ENCODE assay signal across 10 mouse cellular contexts in the genomic region with DNA sequence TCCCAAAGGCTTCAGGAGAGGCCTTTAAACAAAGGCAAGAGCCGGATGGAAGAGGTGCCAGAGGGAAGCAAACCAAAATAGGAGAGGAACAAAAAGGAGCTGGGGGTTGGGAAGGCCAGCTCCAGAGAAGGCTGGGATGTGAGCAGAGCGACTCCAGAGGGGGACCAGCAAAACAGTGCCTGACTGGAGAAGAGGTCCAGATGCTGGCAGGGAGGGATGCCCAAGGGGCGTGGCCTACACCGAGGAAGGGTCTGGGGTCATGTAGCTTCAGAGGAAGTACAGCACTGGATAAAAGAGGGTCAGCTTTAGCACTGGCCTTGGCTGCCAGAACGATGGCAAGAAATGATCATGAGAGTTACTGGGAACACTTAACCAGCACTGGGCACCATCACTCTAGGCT. TPM values are rescaled to one million over a fixed set of nuclear protein-coding genes. Genes with fewer than 3 reads are reported as not detected.
DNase-seq lines count a peak whose midpoint lies in the region; ATAC-seq and TF ChIP-seq lines count a peak whose summit lies in the region.
"Had no signal": no experiment of that assay in that cellular context is flagged by ENCODE, and none has a peak within 500 bp of the region (broad histone marks: within the 10 kb centered on the region; RNA-seq: fewer than 3 reads in every experiment).

No protein-coding gene starts in this region.

- no peak for TF ChIP-seq POLR2A in brain, embryonic 14.5 days (IDR thresholded peaks at IDR 0.05; ENCODE audit: borderline replicate concordance, extremely low read depth, insufficient read depth, insufficient read length, poor library complexity, severe bottlenecking)

- H3K9me3 ChIP-seq in hindbrain, embryonic 12.5 days (replicated peaks), result no peaks in the 10 kb centered on the region
- H3K9me3 ChIP-seq in hindbrain, embryonic 14.5 days (ENCODE audit: control insufficient read depth, low read length), result no peaks in the 10 kb centered on the region
- H3K9me3 ChIP-seq in forebrain, embryonic 16.5 days (ENCODE audit: control insufficient read depth, low read length), result no peaks in the 10 kb centered on the region
- H3K9me3 ChIP-seq in limb, embryonic 11.5 days (ENCODE audit: control insufficient read depth, low read length), result no peaks in the 10 kb centered on the region

- peaks cover 33% of the 10 kb centered on the region for H3K27me3 ChIP-seq in hindbrain, embryonic 12.5 days
- H3K27me3 ChIP-seq in hindbrain, embryonic 14.5 days (ENCODE audit: control insufficient read depth, insufficient read depth, low read length), result no peaks in the 10 kb centered on the region
- no peaks in the 10 kb centered on the region for H3K27me3 ChIP-seq in forebrain, embryonic 16.5 days (replicated peaks; ENCODE audit: control insufficient read depth, insufficient read depth, low read length)
- H3K27me3 ChIP-seq in limb, embryonic 11.5 days (ENCODE audit: control insufficient read depth, insufficient read depth, low read length), result 0 out of 2 replicates have a peak, but pooled peaks cover 2% of the 10 kb centered on the region

- TF ChIP-seq CTCF in brain, embryonic 14.5 days (IDR thresholded peaks at IDR 0.05; ENCODE audit: borderline replicate concordance, extremely low read depth, insufficient read depth, insufficient read length), result no peak

- H3K4me2 ChIP-seq in hindbrain, embryonic 12.5 days (replicated peaks), result no peak overlapping the region
- no peak overlapping the region for H3K4me2 ChIP-seq in hindbrain, embryonic 14.5 days (replicated peaks)
- H3K4me2 ChIP-seq in forebrain, embryonic 16.5 days (ENCODE audit: low read length), result no peak overlapping the region
- H3K4me2 ChIP-seq in limb, embryonic 11.5 days (ENCODE audit: low read depth, severe bottlenecking), result no peak overlapping the region

- 19% methylated on average over 5 of the region's 5 CpGs for WGBS in hindbrain, embryonic 12.5 days
- 29% methylated on average over 5 of the region's 5 CpGs for WGBS in hindbrain, embryonic 14.5 days
- WGBS in forebrain, embryonic 16.5 days, result 31% methylated on average over 5 of the region's 5 CpGs
- 18% methylated on average over 5 of the region's 5 CpGs for WGBS in limb, embryonic 11.5 days

- H3K4me1 ChIP-seq in hindbrain, embryonic 12.5 days, result peaks cover 37% of the 10 kb centered on the region
- H3K4me1 ChIP-seq in hindbrain, embryonic 14.5 days (replicated peaks; ENCODE audit: control insufficient read depth, insufficient read depth, low read length), result peaks cover 13% of the 10 kb centered on the region
- H3K4me1 ChIP-seq in forebrain, embryonic 16.5 days (replicated peaks; ENCODE audit: control insufficient read depth, insufficient read depth, low read length), result peaks cover 30% of the 10 kb centered on the region
- peaks cover 40% of the 10 kb centered on the region for H3K4me1 ChIP-seq in limb, embryonic 11.5 days (ENCODE audit: control insufficient read depth, insufficient read depth, low read length)

- ATAC-seq in hindbrain, embryonic 12.5 days (ENCODE audit: low FRiP score), result no peak
- ATAC-seq in hindbrain, embryonic 14.5 days (ENCODE audit: low FRiP score), result no peak
- peak; percentile 7; the same call in 1 of the 2 replicates for ATAC-seq in forebrain, embryonic 16.5 days
- peak; percentile 50; the same call in 1 of the 2 replicates for ATAC-seq in limb, embryonic 11.5 days (ENCODE audit: insufficient number of reproducible peaks, low FRiP score, low TSS enrichment, low read depth)
- ATAC-seq in megakaryocyte-erythroid progenitor cell, adult 5-6 weeks (replicated peaks; ENCODE audit: low FRiP score, low TSS enrichment, poor library complexity, severe bottlenecking), result no peak
- no peak for ATAC-seq in megakaryocyte progenitor cell, adult 5-6 weeks (replicated peaks; ENCODE audit: poor library complexity)

- peak overlapping the region; percentile 62 for H3K27ac ChIP-seq in hindbrain, embryonic 12.5 days
- H3K27ac ChIP-seq in hindbrain, embryonic 14.5 days, result no peak overlapping the region
- no peak overlapping the region for H3K27ac ChIP-seq in forebrain, embryonic 16.5 days (ENCODE audit: low read length)
- H3K27ac ChIP-seq in limb, embryonic 11.5 days (replicated peaks; ENCODE audit: low read depth, low read length), result no peak overlapping the region
- H3K27ac ChIP-seq: macrophage had no signal

- no peaks in the 10 kb centered on the region for H3K36me3 ChIP-seq in hindbrain, embryonic 12.5 days
- no peaks in the 10 kb centered on the region for H3K36me3 ChIP-seq in hindbrain, embryonic 14.5 days (replicated peaks; ENCODE audit: control insufficient read depth, insufficient read depth)
- H3K36me3 ChIP-seq in forebrain, embryonic 16.5 days (ENCODE audit: control insufficient read depth, insufficient read depth), result no peaks in the 10 kb centered on the region
- no peaks in the 10 kb centered on the region for H3K36me3 ChIP-seq in limb, embryonic 11.5 days (ENCODE audit: control insufficient read depth, insufficient read depth, low read length)

- no peak for DNase-seq in hindbrain, embryonic 14.5 days (ENCODE audit: low spot score)
- DNase-seq in brain, embryonic 14.5 days (ENCODE audit: low read depth), result peak; percentile 47
- peak; percentile 44 for DNase-seq in limb, embryonic 11.5 days (ENCODE audit: low spot score)
- no peak for DNase-seq in B cell, adult 2 months

- no peak overlapping the region for H3K4me3 ChIP-seq in hindbrain, embryonic 12.5 days
- no peak overlapping the region for H3K4me3 ChIP-seq in hindbrain, embryonic 14.5 days (replicated peaks; ENCODE audit: low read length)
- no peak overlapping the region for H3K4me3 ChIP-seq in forebrain, embryonic 16.5 days (replicated peaks; ENCODE audit: low read length)
- no peak overlapping the region for H3K4me3 ChIP-seq in limb, embryonic 11.5 days (ENCODE audit: low read depth, low read length)

- H3K9ac ChIP-seq in hindbrain, embryonic 12.5 days, result 0 out of 2 replicates have a peak overlapping the region, but pooled peaks have one; percentile 13
- H3K9ac ChIP-seq in hindbrain, embryonic 14.5 days, result no peak overlapping the region
- no peak overlapping the region; the same call in 1 of the 2 replicates for H3K9ac ChIP-seq in forebrain, embryonic 16.5 days (replicated peaks; ENCODE audit: low read depth, low read length)
- no peak overlapping the region for H3K9ac ChIP-seq in limb, embryonic 11.5 days (ENCODE audit: low read length)

RNA-seq across cellular contexts. Expression of a gene that starts 8.4 kb away (rescaled TPM):
- 4.9 and 5.1 TPM in 2 replicates for polyA plus RNA-seq in hindbrain, embryonic 12.5 days (2016; fragmentation: Nextera tagmentation; extraction: Ambion mirVana)
- polyA plus RNA-seq in hindbrain, embryonic 14.5 days (2014; fragmentation: Nextera tagmentation; extraction: Ambion mirVana), result 9.9 and 10.2 TPM in 2 replicates
- 20.2 and 24.8 TPM in 2 replicates for polyA plus RNA-seq in brain, embryonic 14.5 days (2012; rRNA removed)
- polyA plus RNA-seq in forebrain, embryonic 16.5 days (2015; fragmentation: Nextera tagmentation; extraction: Ambion mirVana), result 8.1 and 8.4 TPM in 2 replicates
- 1.3 and 1.4 TPM in 2 replicates for polyA plus RNA-seq in limb, embryonic 11.5 days (2014; fragmentation: Nextera tagmentation; extraction: Ambion mirVana)
- not detected in 2 replicates for total RNA-seq in megakaryocyte-erythroid progenitor cell, adult 5-6 weeks (2014; fragmentation: Nextera tagmentation)
- total RNA-seq in megakaryocyte-erythroid progenitor cell, adult 5-6 weeks (2017), result not detected in 2 replicates
- total RNA-seq in megakaryocyte progenitor cell, adult 5-6 weeks (2015), result 0.02 TPM in 1 of 2 replicates, not detected in the other
- total RNA-seq in megakaryocyte progenitor cell, adult 5-6 weeks (2017), result 0.17 and 1.4 TPM in 2 replicates
- total RNA-seq: MEL had no signal

RNA-seq across cellular contexts. Expression of a gene that starts 55.8 kb away (rescaled TPM):
- 1.3 and 1.9 TPM in 2 replicates for polyA plus RNA-seq in hindbrain, embryonic 12.5 days (2016; fragmentation: Nextera tagmentation; extraction: Ambion mirVana)
- polyA plus RNA-seq in hindbrain, embryonic 14.5 days (2014; fragmentation: Nextera tagmentation; extraction: Ambion mirVana), result 1.1 and 1.3 TPM in 2 replicates
- 1.4 and 2.4 TPM in 2 replicates for polyA plus RNA-seq in brain, embryonic 14.5 days (2012; rRNA removed)
- 0.29 and 0.30 TPM in 2 replicates for polyA plus RNA-seq in forebrain, embryonic 16.5 days (2015; fragmentation: Nextera tagmentation; extraction: Ambion mirVana)
- polyA plus RNA-seq in limb, embryonic 11.5 days (2014; fragmentation: Nextera tagmentation; extraction: Ambion mirVana), result 4.4 and 4.6 TPM in 2 replicates
- total RNA-seq in megakaryocyte-erythroid progenitor cell, adult 5-6 weeks (2014; fragmentation: Nextera tagmentation), result not detected in 2 replicates
- total RNA-seq in megakaryocyte-erythroid progenitor cell, adult 5-6 weeks (2017), result not detected in 2 replicates
- not detected in 2 replicates for total RNA-seq in megakaryocyte progenitor cell, adult 5-6 weeks (2015)
- total RNA-seq in megakaryocyte progenitor cell, adult 5-6 weeks (2017), result not detected in 2 replicates

Comparison
In these comparisons a context has a peak if more than half of its experiments do, and no peak if none do; other contexts are left out.
1. ATAC-seq: peak in forebrain, embryonic 16.5 days (single experiment) and limb, embryonic 11.5 days (single experiment); none in hindbrain, embryonic 12.5 days (single experiment), hindbrain, embryonic 14.5 days (single experiment), megakaryocyte-erythroid progenitor cell, adult 5-6 weeks (single experiment) and megakaryocyte progenitor cell, adult 5-6 weeks (single experiment).
2. DNase-seq: peak in brain, embryonic 14.5 days (single experiment) and limb, embryonic 11.5 days (single experiment); none in hindbrain, embryonic 14.5 days (single experiment) and B cell, adult 2 months (0 of 2).